Mouse (Mus musculus): Measurements from ENCODE around the gene Szt2.

The Szt2 gene

GRCm38 (mm10) chr4:118413553-118413952 is 4.5 kb upstream of the Szt2 start:
- DNase-seq (ENCODE audit: low spot score in 2 of 2): no peak

- DNase-seq (ENCODE audit: low spot score in 2 of 2): no peak
Observed at GRCm38 (mm10) chr4:118410871-118411270, 1.8 kb upstream of the Szt2 start.

- no peak for DNase-seq (ENCODE audit: low spot score in 2 of 2)
Observed at GRCm38 (mm10) chr4:118402701-118403100, 6.4 kb downstream of the Szt2 start.

GRCm38 (mm10) chr4:118401918-118402317 is 7.2 kb downstream of the Szt2 start:
- no peak for DNase-seq (ENCODE audit: low spot score in 2 of 2)

DNA sequence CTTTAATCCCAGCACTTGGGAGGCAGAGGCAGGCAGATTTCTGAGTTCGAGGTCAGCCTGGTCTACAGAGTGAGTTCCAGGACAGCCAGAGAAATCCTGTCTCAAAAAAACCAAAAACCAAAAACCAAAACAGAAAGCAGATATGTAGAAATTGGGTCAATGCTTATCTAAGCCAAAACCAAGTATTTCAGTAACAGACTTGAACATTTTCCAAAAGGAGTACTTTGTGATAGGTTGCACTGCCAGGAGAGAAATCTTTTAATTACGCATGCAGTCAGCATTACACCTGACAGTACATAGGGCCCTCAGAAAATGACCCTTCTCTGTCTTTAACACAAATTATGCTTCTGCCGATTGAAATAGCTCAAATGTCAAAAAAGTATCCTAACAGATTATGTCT is 7.7 kb downstream of the Szt2 start:
- no peak for DNase-seq (ENCODE audit: low spot score in 2 of 2)

DNA sequence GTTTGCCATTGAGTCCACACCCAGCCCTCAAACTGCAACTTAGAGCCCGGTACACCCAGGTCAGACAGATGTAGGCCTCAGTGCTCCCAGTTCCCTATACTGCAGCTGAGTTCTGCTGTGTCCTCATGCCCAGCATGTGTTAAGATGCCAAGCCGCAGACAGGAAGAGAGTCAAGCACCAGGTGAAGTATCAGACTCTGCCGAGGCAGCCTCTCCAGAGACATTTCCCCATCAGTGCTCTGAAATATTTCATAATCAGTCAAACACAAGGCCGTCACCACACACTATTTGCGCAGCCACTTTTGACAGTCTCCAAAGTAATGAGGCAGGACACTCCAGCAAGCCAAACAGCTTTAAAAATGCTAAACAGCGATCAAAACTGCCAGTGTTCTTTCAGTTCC is 10.7 kb downstream of the Szt2 start:
- no peak for DNase-seq (ENCODE audit: low spot score in 2 of 2)

DNA sequence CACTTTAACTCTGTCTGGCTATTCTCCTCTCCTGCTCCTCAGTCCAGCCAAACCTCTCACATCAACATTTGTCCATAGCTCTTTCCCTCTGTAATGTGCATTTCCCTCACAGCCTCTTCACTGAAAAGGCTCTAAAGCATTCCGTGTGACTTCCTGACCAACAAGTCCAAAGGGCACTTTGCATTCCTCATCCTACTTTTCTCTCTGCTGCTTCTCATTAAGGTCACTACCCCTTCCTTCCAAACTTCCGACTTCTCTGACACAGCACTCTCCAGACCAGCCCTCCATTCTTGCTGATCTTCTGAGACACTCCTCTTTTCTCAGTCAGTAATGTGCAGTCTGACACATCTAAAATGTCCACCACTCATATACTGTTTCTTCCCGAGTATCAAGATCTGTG is 12.6 kb downstream of the Szt2 start:
- no peak for DNase-seq (ENCODE audit: low spot score in 2 of 2)

GRCm38 (mm10) chr4:118395289-118395688 is 13.8 kb downstream of the Szt2 start:
- DNase-seq (ENCODE audit: low spot score in 2 of 2): no peak

DNA sequence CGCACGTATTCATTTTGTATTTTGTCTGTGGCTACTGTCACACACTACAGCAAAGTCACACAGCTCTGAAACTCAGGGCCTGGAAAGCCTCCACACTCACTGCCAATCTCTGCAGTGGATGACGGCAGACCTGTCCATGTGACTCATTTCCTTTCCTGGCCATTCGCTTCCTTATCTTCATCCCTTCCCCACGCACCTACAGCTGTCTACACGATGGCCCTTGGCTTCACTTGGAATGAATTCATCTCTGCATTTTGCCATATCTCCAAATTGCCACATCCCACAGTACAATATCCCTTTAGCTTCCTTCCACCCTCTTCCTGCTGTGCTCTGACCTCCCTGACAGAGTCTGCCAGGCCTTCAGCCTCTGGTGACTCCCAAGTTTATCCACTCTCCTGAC is 14.6 kb downstream of the Szt2 start:
- no peak for DNase-seq (ENCODE audit: low spot score in 2 of 2)

GRCm38 (mm10) chr4:118390146-118390545 is 18.9 kb downstream of the Szt2 start:
- no peak for DNase-seq (ENCODE audit: low spot score in 2 of 2)

DNA sequence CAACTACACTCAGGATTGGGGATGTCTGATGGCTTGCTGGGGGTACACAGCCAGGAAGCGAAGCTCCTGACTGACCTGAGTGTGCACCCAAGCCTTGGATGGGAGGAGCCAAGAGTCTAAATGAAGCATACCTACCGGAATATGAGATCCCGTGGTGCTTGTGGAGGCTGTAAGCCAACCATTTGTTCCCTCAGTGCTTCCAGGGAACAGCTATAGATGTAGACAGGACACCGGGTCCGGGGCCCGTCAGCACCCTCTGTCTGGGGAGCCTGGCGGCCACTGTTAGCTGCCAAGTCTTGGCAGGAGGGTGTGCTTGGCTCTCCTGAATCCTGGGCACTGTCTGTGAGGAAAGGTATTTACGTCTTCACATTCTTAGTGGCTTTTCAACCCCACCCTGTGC is 21.8 kb downstream of the Szt2 start:
- no peak for DNase-seq (ENCODE audit: low spot score in 2 of 2)

DNA sequence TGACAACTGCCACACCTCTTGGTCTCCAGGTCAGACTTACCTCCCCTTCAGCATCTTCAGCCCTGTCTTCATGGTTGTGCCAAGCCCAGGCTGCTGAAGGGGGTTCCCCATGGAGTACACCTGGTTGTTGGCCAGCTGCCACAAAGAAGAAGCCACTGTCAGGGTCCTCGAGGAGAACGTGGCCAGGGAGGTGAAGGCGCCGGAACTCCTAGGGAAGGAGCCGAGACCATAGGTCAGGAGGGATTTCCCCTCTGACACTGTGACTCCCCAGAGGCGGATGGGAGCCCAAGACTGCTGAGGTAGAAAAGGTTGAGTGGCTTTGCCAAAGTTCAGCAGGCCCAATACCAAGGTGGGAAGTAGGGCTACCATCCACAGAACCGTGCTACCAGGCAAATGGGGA is 25.8 kb downstream of the Szt2 start:
- DNase-seq (ENCODE audit: low spot score in 2 of 2): no peak

DNA sequence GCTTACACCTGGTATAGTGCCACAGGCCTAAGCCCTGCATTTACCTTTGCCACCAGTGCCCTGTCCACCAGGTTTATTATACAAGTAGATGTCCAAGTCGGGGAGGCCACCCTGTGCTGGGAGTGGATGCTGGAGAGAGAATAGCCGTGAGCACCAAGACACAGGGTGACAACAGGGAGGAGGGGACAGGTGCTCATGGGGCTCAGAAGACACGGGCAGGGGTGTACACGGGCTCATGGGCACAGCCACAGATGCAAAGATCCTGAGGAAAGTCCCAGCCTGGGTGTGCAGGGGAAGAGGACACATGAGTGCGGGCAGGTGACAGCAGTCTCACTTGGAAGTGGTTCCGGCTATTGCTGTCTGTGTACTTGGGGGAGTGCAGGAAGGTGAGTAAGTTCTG is 33.1 kb downstream of the Szt2 start:
- DNase-seq (ENCODE audit: low spot score in 2 of 2): no peak

- DNase-seq (ENCODE audit: low spot score in 2 of 2): no peak
Observed at GRCm38 (mm10) chr4:118371822-118372221, 37.3 kb downstream of the Szt2 start.

DNA sequence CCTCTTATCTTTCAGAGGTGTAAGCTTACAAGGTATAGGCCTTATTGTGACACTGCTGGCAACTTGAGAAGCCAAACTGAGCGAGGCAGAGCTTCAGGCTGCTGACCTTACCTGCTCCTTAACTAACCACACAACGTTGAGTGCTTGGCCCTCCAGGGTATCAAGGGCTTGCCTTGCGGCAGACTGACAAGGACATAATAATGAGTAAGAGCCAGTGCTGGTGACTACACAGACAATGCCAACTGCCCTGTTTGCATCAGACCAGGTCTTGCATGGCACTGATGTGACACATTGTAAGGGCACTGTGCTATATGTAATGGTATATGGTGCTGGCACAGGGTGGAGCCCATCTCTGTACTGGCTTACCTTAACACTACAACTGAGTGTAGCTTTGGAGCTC is 40.5 kb downstream of the Szt2 start:
- DNase-seq (ENCODE audit: low spot score in 2 of 2): no peak

- DNase-seq (ENCODE audit: low spot score in 2 of 2): no peak
Observed at GRCm38 (mm10) chr4:118367551-118367950, 41.5 kb downstream of the Szt2 start.

GRCm38 (mm10) chr4:118365991-118366390 is 43.1 kb downstream of the Szt2 start:
- no peak for DNase-seq (ENCODE audit: low spot score in 2 of 2)

DNA sequence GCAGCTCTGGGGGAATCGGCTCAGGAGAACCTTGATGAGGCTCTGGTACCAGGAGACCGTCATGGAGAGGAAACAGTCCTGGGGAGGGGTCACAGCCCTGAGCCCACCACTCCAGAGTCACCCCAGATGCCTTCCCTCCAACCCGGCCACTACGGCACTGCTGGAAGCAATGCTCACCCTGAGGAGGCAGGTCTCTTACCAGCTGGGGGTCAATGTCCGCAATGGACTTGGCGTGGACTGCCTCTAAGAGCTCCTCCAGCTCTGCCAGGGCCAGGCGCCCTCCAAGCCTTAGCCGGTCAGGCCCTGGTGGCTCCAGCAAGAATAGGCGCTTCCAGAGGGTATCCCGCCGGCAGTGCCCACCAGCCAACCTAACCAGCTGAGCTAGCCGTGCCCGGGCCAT is 44.4 kb downstream of the Szt2 start:
- no peak for DNase-seq (ENCODE audit: low spot score in 2 of 2)

GRCm38 (mm10) chr4:118363985-118364384 is 45.1 kb downstream of the Szt2 start:
- DNase-seq (ENCODE audit: low spot score in 2 of 2): no peak

DNA sequence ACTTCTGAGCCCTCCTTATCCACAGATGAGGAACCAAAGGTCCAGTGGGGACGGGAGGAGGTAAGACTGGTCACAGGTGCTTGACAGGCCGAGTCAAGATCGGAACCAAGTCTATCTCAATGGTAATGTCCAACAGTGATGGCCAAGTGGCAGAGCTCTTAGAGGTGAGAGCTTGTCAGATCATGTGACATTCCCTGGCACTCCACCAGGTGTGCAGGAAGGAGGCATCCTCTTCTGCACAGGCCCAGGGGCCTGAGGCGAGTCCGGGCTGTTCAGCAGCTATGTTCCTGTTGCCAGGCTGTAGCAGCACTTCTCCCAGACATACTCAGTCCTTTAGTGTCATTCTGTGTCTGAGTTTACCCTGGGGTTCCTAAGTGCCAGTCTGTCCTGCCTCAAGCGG is 46.2 kb downstream of the Szt2 start:
- DNase-seq (ENCODE audit: low spot score in 2 of 2): no peak

GRCm38 (mm10) chr4:118361451-118361850 is 47.6 kb downstream of the Szt2 start:
- no peak for DNase-seq (ENCODE audit: low spot score in 2 of 2)

DNA sequence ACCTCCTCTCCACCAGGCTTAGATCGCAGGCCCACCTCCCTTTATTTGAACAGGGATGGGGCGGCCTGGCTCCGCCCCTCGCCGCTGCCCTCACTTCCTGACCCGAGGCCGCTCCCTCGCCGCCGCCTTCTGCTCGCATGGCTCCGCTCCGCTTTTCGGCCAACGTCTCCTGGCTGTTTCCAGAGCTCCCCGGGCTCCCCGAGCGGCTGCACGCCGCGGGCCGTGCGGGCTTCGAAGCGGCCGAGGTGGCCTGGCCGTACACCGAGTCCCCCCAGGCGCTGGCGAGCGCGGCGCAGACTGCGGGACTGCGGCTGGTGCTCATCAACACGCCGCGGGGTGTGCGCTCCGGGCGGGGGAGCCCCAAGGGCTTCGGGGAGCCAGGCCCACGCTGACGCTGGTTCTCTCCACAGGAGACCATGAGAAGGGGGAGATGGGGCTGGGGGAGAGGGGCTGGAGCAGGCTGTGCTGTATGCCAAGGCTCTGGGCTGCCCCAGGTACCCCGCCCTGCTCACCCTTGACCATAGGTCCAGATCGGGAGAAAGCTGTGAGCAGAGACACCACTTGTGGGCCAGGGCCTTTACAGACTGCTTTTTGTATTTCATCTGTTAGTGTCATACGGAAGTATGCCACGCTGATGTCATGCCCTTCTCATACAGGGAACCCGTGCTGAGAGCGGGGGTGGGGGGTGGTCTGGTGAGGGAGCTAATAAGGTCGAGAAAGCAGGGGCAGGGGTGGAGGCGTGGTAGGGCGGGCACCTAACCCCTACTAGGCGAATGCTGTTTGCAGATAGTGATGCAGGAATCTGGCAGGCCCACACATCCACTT is 49.0 kb downstream of the Szt2 start:
- DNase-seq (ENCODE audit: low spot score in 2 of 2): peak; percentile 60 to 69

- no peak for DNase-seq (ENCODE audit: low spot score in 2 of 2)
Observed at GRCm38 (mm10) chr4:118359211-118359895, 49.7 kb downstream of the Szt2 start.

All from spleen, postnatal 36 days (tissue).